Mouse (Mus musculus) layer of hippocampus, adult 2 months (tissue): ENCODE measurements around the gene Arhgdib. TPM values are rescaled to one million over a fixed set of nuclear protein-coding genes. Genes with fewer than 3 reads are reported as not detected.

Source experiments
- DNase-seq, 2 experiments: peaks; one replicate each; pipeline ENCODE4 v3.0.0; 2022; ENCODE audit warnings: low spot score in 2 of 2
- H3K27ac ChIP-seq: fragments of 200-600 bp; 2 replicates; pipeline ENCODE4 v1.8.1; 2022
- H3K4me3 ChIP-seq: fragments of 200-600 bp; 2 replicates; pipeline ENCODE4 v1.8.1; 2022; ENCODE audit warnings: mild to moderate bottlenecking
- CTCF ChIP-seq: fragments of 200-600 bp; conservative IDR thresholded peaks from 2 replicates; pipeline ENCODE4 v1.8.1; 2022; ENCODE audit warnings: antibody characterized with exemption, mild to moderate bottlenecking, moderate library complexity
- total RNA-seq, 2 experiments: library from RNA; stranded (reverse); gene quantifications; 2 replicates each; pipeline ENCODE4 v1.2.3; 2021

The Arhgdib gene
- total RNA-seq, 2 experiments from 2014 or later = 8.5 to 9.4 TPM

GRCm38 (mm10) chr6:136944511-136944910 is 2.8 kb upstream of the Arhgdib start:
- no peak for TF ChIP-seq CTCF
- no peak overlapping the region for H3K4me3 ChIP-seq
- no peak overlapping the region for H3K27ac ChIP-seq
- DNase-seq = no peak

DNA sequence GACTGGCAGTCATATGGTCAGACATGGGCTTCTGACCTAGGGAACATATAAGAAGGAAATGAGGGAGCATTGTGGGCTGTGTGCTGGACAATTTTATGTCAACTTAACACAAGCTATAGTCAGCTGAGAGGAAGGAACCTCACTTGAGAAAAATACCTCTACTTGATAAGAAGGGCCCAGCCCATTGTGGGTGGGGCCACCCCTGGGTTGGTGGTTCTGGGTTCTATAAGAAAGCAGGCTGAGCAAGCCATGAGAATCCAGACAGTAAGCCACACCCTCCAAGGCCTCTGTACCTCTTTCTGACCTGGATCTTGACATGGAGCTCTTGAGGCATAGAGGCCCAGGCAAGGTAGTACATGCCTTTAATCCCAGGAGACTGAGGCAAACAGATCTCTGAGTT is 1.7 kb upstream of the Arhgdib start:
- H3K27ac ChIP-seq = no peak overlapping the region
- DNase-seq = no peak
- no peak overlapping the region for H3K4me3 ChIP-seq
- TF ChIP-seq CTCF = no peak

DNA sequence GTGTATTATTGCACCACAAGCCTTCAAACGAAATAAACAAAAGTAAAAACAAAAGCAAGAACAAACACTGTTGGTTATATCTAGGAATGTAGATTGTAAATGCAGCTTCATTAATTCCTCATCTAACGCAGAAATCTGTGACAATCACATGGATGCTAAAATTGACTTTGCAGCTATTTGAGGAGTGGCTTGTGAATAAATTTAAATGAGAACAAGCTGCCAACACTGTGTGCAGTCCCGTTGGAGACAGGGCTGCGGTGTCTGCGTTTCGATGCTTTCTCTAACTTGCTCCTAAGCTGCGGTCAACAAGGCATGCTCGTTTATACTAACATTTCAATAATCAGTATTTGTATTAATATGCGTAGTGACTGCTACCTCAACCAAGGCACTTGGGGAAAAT is 581 bp upstream of the Arhgdib start:
- no peak for DNase-seq
- Histone ChIP-seq H3K27ac (peak overlapping the region; percentile 78; the same call in 1 of the 2 replicates), H3K4me3 (no peak overlapping the region)
- no peak for TF ChIP-seq CTCF

DNA sequence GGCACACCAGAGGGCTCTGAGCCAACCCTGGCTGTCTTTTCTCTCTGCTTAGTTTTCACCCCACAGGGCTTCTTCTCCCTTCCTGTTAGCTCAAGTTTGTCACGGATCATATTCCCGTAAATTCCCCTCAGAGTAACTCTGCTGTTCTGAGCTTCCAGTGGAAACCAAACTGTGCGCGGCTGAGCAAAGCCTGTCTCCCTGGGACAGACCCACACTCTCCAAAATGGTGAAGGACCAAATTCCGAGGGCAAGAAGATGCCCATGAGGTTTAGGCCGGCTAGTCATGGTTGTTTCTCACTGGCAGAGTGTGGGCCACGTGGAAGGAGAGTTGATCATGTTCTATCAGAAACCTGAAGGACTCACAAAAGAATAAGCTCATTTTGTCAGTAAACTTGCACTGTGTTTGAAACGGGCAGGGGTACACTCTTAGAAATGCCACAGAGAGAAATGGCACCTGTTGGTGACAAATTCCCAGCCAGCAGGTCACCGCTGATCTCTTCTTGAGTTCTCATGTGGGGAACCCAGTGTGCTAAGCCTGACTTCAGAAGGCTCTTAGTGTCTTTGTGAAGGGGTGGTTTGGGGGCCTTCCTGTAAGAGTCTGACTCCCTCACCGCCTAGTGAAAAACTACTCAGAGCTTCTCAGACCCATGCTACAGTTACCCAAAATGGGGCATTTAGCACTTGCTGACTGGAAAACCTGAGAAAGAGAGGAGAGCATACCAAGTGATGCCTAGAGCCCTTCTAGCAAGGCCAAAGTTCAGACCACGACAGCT is 1.3 kb downstream of the Arhgdib start:
- 0 out of 2 replicates have a peak, but pooled peaks have one; percentile 13 for TF ChIP-seq CTCF
- Histone ChIP-seq H3K27ac (peak overlapping the region; percentile 78), H3K4me3 (no peak overlapping the region; the same call in 1 of the 2 replicates)
- DNase-seq = no peak

DNA sequence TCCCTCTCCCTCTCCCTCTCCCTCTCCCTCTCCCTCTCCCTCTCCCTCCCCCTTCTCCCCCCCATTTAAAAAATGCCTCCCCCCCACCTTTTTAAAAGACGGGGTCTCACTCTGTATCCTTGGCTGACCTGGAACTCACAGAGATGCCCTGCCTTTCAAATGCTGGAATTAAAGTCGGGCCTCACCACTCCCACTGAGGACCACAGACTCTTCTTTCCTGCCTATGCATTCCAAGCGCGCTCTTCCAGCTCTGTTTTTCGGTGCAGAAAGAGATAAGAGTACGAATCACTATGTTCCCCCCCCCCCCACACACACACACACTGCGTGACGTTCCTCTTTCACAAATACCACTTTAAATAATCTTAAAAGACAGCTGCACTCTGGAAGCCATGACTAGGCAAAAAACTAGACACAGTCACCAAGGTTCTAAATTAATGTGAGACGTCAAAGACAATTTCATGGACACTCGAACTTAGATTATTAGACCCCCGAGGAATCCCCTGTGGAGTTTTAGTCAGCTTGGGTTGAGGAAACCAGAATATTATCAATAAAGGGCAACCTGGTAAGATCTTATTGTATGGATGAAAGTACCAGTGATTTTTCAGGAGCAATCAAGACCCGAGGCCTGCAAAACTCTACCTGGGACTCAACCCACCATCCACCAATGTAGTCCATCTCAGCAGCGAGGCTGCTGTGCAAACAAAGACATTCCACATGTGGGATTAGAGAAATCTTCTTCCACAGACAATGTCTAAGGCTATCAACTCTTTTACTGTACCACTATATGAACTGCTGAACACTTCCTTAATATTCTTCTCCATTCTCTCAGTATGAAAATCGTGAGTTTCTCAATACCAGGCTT is 2.1 kb downstream of the Arhgdib start:
- DNase-seq = no peak
- Histone ChIP-seq H3K4me3 (no peak overlapping the region), H3K27ac (peak overlapping the region; percentile 78)
- TF ChIP-seq CTCF = no peak

GRCm38 (mm10) chr6:136938331-136939126 is 3.2 kb downstream of the Arhgdib start:
- no peak for TF ChIP-seq CTCF
- no peak for DNase-seq
- H3K4me3 ChIP-seq = no peak overlapping the region
- peak overlapping the region; percentile 21; the same call in 1 of the 2 replicates for H3K27ac ChIP-seq

DNA sequence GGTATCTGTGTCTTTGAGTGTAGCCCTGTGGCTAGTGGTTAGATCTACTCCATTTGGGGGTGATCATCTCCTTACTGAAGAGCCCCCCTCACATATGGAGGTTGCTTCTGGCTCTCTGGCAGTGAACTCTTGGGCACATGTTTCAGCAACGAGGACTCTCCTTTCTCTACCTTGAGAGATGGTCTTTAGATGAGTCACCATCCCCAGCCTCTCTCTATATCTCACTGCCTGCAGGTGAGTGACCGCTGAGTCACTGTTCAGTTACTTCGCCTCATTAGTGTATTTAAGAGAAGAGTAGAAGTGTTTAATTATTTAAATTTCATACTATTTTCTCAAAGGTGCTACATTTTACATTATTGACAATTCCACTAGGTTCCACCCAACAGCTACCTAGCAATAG is 4.6 kb downstream of the Arhgdib start:
- H3K4me3 ChIP-seq = no peak overlapping the region
- H3K27ac ChIP-seq = no peak overlapping the region
- no peak for DNase-seq
- no peak for TF ChIP-seq CTCF

DNA sequence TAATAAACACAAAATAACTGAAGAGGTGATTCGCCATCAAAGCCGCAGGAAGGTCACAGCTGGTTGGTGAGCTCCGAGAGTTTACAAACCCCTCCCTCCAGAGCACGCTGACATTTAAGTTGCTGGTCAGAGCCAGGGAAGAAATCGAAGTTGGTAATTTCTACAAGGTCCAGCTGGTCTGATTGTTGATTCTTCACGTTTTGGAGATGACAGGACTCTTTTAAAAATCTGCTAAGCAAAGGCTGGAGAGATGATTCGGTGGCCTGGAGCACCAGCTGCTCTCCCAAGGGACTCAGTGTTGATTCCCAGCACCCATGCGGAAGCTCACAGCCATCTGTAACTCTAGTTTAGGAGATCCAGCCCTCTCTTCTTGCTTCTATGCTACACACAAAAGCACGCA is 5.3 kb downstream of the Arhgdib start:
- Histone ChIP-seq H3K27ac (no peak overlapping the region), H3K4me3 (no peak overlapping the region)
- TF ChIP-seq CTCF = no peak
- DNase-seq = no peak

DNA sequence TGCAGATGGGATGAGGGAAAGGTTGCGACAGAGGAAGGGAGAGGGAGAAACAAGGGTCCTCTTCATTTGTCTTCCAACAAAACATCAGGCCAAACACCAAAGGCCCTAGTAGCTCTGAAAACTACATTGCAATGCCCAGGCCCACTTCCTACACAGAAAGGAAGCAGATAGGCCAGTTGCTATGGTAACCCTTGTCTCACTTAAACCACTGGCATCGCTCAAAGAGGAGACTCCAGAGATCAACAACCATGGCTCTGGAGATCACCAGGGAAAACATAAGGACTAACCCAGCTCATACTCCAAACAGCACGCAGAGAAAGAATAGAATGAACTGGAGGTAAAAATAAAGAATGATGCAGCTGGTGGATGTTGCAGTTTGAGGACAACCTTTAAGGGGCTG is 6.5 kb downstream of the Arhgdib start:
- no peak for DNase-seq
- no peak overlapping the region for H3K27ac ChIP-seq
- TF ChIP-seq CTCF = no peak
- no peak overlapping the region for H3K4me3 ChIP-seq

DNA sequence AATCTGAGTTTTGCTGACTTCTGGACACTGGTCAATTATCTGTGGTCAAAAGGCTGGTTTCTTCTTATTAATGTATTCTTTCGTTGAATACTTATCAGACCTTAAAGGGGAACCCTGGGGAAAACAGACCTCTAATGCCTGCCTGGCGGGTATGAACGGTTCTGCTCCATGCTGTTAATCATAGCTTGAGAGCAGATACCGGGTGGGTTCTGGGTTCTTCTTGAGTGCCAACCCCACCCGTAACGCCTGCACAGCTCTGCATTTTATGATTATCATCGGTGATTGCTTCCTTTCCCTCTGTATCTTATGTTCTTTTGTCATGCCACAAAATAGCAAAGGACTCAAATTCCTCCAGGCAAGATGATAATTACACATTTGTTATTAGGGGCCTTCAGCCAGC is 7.6 kb downstream of the Arhgdib start:
- no peak overlapping the region for H3K4me3 ChIP-seq
- DNase-seq = no peak
- no peak overlapping the region for H3K27ac ChIP-seq
- TF ChIP-seq CTCF = no peak

DNA sequence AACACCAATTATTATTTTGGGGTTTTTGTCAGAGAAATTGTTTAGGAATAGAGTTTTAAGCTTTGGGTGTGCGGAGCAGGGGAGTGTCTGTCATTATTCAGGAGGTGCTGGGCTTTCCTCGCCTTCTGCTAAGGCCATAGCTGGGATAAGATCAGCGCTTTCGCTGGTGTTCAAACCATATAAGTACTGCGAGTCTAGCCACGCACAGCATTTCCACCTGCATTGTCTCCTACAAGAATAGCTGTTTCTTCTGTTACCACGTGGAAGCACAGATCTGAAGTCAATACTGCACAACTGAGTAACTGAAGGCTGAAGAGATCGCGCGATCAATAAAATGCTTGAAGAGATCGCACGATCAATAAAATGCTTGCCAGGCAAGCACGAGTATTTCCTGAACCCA is 10.5 kb downstream of the Arhgdib start:
- no peak for DNase-seq
- Histone ChIP-seq H3K27ac (peak overlapping the region; percentile 53; the same call in 1 of the 2 replicates), H3K4me3 (no peak overlapping the region)
- no peak for TF ChIP-seq CTCF

DNA sequence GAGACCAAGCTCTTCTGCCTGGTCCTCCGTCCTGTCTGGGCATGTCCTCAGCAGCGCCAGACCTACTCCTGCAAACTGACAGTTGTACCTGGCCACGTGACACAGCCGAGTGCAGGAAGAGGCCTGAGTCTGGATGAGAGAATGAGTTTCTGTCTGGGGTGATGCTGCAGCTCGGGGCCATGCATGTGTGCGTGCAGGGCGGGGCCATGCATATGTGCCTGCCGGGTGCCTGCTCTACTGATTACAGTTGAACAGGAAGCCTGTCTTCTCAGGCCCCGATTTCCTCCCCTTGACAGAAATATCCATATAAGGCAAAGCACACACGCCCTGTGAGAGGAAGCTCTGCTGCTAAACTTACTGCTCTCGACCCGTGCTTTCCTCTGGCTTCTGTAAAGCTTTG is 11.0 kb downstream of the Arhgdib start:
- no peak for DNase-seq
- H3K4me3 ChIP-seq = no peak overlapping the region
- TF ChIP-seq CTCF = no peak
- H3K27ac ChIP-seq = no peak overlapping the region; the same call in 1 of the 2 replicates

DNA sequence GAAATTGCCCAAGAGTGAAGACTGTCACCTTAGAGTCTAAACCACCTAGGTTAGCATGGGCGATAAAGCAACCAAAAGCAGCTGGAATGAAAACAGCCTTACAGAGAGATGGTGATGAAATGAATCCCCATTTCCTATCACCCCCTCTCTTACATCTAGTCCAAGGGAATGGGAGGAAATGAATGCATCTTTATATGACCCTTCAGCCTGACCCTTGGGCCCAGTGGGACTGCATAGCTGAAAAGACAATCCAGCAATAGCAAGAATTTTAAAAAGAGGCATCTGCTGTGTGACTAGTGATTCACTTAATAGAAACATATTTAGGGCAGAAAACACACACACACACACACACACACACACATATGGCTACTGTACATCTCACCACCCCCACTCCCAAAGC is 14.1 kb downstream of the Arhgdib start:
- DNase-seq = no peak
- H3K4me3 ChIP-seq = no peak overlapping the region
- no peak overlapping the region for H3K27ac ChIP-seq
- no peak for TF ChIP-seq CTCF
